In the genomic region with DNA sequence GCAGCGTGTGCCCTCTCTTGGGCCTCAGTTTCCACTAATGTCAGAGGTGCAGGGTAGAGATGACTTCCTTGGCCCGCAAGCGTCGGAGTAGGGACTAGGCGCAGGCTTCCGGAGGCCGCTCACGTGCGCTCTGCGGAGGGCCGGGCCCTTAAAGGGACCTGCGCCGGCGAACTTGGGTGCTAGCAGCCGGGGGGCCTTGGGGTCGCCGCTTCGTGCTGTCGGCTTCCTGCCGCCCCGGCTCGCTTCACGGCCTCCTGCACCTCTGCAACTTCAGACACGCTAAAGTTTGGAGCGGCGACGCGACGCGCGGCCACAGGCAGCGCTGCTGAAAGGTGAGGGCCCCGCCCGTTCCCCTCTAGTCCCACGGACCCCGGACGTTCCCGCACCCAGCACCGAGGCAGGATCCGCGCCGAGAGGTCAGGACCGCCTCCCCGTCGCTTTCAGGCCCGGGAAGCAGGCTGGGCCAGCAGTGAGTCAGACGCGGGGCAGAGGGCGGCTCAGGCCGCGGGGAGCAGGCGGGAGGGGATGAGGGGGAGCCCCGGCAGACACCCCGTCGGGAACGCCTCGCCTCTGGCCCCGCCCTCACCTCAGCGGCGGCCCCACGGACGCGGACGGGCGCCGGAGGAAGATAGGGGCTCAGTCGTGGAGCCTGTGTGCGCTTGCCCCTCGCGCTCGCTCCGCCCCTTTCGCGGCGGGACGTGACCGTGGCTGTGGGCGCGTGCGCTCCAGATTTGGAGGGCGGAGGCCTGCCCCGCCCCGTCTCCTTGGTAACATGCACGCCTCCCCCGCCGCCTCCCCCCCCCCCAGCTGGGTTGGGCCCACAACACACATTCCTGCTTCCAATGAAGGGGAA, we compare ENCODE assay signal across 8 mouse cellular contexts. TPM values are rescaled to one million over a fixed set of nuclear protein-coding genes. Genes with fewer than 3 reads are reported as not detected.
DNase-seq lines count a peak whose midpoint lies in the region; ATAC-seq lines count a peak whose summit lies in the region.

A gene (minus strand): TSS at position 679 of the 853 bp plus-strand sequence.

- DNase-seq in Muller cell, postnatal 12 days (ENCODE audit: inconsistent ontology term) = peak; percentile 95
- peak; percentile 86 for DNase-seq in cerebellum, adult 9-10 months
- DNase-seq in frontal cortex, adult 2 months (ENCODE audit: extremely low spot score in 1 of 2, low spot score in 1 of 2) = peak; percentile 69 to 90
- DNase-seq in hindbrain, embryonic 11.5 days (ENCODE audit: low spot score) = peak; percentile 81
- peak; percentile 84 to 86 for DNase-seq in layer of hippocampus, postnatal 36 days
- peak; percentile 91 for DNase-seq in lung, postnatal 36 days
- DNase-seq in retina, postnatal 1 day = peak; percentile 89
- peak; percentile 82 to 86 for DNase-seq in urinary bladder, adult 18-20 months (ENCODE audit: low spot score in 2 of 2)

- peak within 1 kb of the TSS; percentile 95 for H3K4me2 ChIP-seq in hindbrain, embryonic 11.5 days (replicated peaks; ENCODE audit: low read depth, low read length)

- under 1% methylated on average over 66 of the region's 86 CpGs for WGBS in hindbrain, embryonic 11.5 days

- peak within 1 kb of the TSS; percentile 42; the same call in 1 of the 2 replicates for H3K27ac ChIP-seq in hindbrain, embryonic 11.5 days (ENCODE audit: low read depth, low read length)

- peak within 1 kb of the TSS; percentile 78 for H3K4me3 ChIP-seq in hindbrain, embryonic 11.5 days (ENCODE audit: low read depth, low read length)

- H3K4me1 ChIP-seq in hindbrain, embryonic 11.5 days (replicated peaks; ENCODE audit: control insufficient read depth, insufficient read depth, low read length) = peaks cover 2% of the 10 kb centered on the region; the same call in 1 of the 2 replicates

- no peaks in the 10 kb centered on the region for H3K27me3 ChIP-seq in hindbrain, embryonic 11.5 days (ENCODE audit: control insufficient read depth, insufficient read depth, low read length)

- no peaks in the 10 kb centered on the region for H3K9me3 ChIP-seq in hindbrain, embryonic 11.5 days (ENCODE audit: control insufficient read depth, low read length)

- 0 out of 2 replicates have a peak, but pooled peaks cover 2% of the 10 kb centered on the region for H3K36me3 ChIP-seq in hindbrain, embryonic 11.5 days (ENCODE audit: control insufficient read depth, insufficient read depth, low read length)

- ATAC-seq in hindbrain, embryonic 11.5 days (ENCODE audit: low FRiP score) = peak; percentile 85

- H3K9ac ChIP-seq in hindbrain, embryonic 11.5 days (ENCODE audit: low read depth, low read length) = peak within 1 kb of the TSS; percentile 69

RNA-seq across cellular contexts. Expression of the gene that starts here (rescaled TPM):
- 96.7 and 104 TPM in 2 replicates for polyA plus RNA-seq in frontal cortex, adult 2 months (2012; rRNA removed)
- 28.1 and 30.0 TPM in 2 replicates for polyA plus RNA-seq in hindbrain, embryonic 11.5 days (2014; fragmentation: Nextera tagmentation; extraction: Ambion mirVana)
- 10 to 100 TPM; 90.6 to 95.8 TPM for total RNA-seq in layer of hippocampus, postnatal 36 days (2021)

Comparison
In these comparisons a context has a peak if more than half of its experiments do, and no peak if none do; other contexts are left out.
1. Peak in every context shown above with its lines: DNase-seq, ATAC-seq, H3K4me3 ChIP-seq and H3K27ac ChIP-seq.